Mouse (Mus musculus) thymus, postnatal 25 days (tissue): ENCODE measurements around the gene Ptrh1.

ENCODE experiments used
- DNase-seq: peaks from one replicate; pipeline ENCODE4 v3.0.0; 2022

Ptrh1 gene

DNA sequence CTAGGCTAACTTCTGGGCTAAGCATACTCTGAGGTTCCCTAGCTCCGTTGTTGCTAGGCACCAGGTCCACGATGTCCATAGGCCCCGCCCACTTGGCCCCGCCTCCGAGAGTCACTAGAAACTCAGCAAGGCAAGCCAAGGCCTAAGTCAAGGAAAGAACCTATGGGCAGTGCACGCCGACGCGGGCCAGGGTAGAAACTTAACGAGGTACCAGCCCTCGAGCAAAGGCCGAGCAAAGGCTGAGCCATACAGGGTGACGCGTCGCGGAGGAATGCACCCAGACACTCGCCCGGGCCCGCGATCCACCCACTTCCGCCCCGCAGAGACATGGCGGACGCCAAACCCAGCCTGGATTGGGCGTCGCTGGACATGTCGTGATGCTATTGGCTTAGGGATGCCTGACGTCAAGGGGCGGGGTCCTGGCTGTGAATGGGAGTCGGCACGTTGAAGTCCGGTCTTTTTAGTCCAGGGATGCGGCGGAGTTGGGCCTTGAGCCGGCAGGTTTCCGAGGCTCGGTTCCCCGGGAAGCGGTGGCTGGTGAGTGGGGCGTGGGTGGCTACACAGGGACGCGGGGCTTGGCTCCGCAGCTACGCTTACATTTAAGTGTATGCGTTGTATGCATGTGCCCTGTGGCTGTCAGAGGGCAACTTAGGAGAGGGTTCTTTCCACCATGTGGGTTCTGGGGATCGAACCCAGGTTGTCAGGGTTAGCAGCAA, at the start of gene Ptrh1, which contains the start of gene Ttc16:
Gene Ptrh1, plus strand, starts transcription at position 428 of the 716 bp plus-strand sequence.
Gene Ttc16, minus strand, starts transcription at position 275 of the 716 bp plus-strand sequence.
- DNase-seq, result peak; percentile 97

DNA sequence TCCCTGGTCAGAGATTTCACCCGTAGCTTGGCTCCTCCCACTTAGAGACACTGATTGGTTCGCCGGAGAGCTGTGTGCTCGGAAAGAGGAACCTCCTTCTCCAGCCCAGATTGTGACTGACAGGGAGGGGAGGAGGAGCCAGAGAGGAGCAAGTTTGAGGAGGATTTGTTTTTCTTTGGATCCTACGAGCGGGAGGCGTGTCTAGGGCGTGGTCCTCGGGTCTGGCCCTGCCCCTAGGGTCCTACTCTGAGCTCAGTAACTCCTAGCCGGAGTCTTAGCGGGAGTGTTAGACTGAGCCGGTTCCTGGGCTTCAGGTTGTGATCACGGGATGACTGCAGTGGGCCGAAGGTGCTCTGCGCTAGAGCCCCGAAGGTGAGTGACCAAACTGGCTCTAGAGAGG, 48.2 kb upstream of the Ptrh1 start:
- DNase-seq, result peak; percentile 76

DNA sequence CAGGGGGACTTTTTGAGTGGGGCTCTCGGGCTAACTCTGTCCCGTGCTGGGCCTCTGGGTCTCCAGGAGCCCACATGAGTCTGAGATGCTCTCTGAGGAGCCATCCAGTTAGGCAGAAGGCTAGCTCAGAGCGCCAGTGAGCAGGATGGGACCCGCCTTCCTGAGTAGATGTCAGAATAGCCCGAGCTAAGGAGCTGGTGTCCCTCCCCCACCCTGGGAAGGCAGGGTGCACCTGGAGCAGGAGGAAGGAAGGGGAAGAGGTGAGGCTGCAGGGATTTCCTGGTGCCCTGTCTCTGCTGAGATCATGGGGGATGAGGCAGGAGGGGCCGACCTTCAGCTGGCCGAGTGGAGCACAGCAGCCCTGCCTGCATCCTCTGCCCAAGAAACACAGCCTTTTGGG, 47.1 kb upstream of the Ptrh1 start:
- no peak for DNase-seq

DNA sequence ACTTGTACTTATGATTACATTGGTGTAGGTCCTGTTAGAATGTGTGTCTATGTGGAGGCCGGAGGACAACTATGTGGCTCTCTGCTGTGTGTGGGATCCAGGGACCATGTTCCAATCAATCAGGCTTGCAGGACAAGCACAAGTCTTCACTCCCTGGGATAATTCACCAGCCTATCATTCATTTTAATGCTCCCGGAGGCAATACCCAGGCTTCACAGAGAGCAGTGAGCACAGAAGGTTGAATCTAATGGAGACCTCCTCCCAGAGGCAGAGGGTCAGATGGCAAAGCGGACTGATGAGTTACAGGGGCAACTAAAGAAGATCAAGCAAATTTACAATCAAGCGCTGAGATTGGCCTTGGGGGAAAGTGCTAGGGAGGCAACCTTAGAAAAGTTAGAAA, 46.0 kb upstream of the Ptrh1 start:
- no peak for DNase-seq

DNA sequence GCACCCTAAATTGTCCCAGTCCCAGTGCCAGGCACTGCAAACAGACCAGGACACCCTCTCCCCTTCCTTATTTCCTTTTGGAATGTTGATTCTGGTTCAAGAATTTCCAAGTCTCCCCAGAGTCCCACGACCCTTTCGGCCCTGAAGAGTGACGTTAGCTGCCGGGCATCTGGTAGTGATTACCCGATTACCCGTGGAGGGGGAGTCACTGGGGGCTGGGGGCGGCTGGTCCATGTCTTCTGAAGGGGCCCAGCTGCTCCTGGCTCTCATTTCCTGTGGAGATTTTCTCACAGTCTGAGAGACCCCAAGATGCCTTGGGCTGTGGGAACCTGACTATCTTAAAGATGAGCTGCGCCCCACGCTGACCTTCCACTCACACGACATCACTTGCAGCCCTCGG, 44.7 kb upstream of the Ptrh1 start:
- DNase-seq, result no peak

DNA sequence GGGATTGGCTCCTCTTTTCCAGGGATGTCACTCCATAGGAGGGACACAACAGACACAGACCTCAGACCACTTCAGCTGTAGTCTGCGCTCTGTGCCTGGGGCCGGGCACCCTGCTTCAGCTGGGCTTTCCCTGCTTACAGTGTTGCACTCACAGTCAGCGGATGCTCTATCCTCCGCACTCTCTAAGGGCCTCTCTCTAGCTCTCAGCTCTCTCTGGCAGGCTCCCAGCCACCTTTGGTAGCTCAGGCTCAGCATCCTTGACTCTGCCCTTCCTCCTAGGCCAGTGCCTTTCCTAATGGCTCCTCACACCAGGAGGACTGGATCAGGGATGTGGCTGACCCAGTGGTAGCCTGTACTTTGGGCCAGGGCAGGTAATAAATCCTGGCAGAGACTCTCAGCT, 43.7 kb upstream of the Ptrh1 start:
- no peak for DNase-seq

DNA sequence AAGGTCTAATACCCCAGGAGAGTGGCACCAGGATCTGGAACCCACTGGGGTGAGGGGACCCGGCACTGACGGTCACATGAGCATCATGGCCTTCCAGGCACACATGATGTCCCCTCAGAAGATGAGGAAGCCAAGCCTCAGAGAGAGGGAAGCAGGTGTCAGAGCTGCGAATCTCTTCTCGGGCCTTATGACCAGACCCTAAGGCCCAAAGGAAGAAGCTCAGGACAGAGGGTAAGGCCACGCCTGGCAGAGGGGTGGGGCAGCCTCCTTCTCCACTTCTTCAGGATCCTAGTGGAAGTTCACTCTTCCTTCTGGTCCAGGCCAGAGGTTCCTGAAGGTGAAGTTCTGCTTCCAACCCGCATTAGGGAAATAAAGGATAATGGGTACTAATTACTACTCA, 42.9 kb upstream of the Ptrh1 start:
- DNase-seq, result no peak

DNA sequence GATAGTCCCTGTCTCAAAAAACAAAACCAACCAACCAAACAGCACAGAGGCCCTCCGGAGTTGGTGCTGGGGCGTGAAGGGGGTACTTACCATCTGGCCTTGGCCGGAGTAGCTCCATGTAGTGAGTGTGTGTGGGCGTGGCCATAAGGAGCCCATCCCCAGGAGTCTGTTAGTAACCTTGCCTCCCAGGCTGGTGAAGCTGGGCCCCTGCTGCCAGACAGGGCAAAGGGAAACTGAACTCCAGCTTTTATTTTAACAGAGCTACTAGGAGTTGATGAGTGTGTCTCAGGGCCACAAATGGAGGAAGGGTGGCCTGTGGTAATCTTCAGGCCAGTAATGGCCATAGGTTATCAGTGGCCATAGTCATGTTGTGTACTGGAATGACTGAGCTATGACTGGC, 41.1 kb upstream of the Ptrh1 start:
- no peak for DNase-seq

DNA sequence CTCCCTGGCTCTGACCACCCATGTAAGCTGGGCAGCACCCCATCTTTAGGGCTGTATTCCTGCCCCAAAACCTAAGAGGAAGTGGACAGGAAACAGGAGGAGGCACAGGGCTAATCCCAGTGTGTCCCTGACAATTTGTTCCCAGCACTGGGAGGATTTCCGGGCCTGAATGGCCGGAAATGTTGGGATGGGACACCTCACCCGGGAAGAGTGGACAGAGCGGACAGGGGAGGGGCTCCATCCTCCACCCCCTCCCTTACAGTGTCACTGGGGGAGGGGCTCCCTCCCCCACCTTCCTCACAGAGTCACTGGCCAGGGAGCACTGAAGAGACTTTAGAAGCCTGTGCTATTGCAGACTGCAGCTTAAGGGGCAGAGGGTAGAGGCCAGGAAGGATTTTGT, 40.7 kb upstream of the Ptrh1 start:
- DNase-seq, result no peak

DNA sequence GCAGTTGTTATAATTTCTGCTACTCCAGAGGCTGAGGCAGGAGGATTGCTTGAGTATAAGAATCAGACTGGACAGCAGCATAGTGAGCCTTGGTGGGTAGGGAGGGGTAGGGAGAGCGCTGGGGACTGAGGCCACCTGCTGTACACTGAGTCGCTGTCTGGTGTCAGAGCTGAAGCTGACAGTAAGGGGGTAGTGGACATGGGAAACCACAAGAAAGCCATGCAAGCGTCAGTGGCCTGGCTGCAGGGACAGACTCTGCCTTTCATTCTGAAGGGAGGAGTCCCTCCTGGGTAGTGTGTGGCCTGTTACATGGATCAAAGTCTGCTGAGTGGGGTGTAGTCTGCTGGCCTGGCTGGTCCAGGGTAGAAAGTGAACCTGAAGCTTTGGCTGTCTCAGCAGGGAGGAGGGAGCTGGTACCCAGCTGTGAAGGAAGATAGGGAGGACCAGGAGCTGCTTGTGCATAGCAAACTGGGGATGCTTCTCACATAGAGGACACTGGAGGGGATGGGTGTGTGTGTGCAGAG, 39.2 kb upstream of the Ptrh1 start:
- DNase-seq, result no peak

DNA sequence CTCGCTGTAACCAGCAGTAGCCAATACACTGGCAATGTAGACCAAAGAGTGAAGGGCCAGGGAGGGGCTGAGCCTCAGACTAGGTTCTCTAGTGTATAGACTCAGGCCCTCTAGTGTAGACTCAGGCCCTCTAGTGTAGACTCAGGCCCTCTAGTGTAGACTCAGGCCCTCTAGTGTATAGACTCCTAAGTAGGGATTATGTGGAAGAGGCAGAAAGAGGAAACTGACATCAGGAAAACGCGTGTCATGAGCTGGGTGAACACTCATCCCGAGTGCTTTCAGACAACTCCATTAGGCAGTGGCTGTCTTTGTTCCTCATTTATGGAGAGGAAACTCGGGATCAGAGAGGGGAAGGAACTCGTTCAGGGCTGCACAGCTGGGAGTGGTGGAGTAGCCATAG, 38.6 kb upstream of the Ptrh1 start:
- no peak for DNase-seq

DNA sequence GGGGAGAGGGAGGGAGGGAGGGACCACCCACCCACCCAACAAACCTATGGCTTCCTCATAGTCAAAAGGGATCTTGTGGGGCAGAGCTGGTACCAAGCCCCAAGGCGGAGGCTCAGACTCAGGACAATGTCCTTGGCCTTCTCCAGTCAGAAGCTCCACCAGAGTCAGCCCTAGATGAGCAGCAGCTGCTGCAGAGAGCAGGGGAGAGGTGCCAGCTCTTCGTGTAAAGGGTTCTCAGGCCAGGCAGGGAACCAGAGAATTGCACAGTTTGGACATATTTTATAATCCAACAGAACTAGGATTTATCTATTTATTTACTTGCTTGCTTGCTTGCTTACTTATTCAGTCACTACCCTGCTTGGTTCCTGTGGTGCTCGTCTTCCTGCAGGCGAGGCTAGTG, 36.3 kb upstream of the Ptrh1 start:
- DNase-seq, result no peak

DNA sequence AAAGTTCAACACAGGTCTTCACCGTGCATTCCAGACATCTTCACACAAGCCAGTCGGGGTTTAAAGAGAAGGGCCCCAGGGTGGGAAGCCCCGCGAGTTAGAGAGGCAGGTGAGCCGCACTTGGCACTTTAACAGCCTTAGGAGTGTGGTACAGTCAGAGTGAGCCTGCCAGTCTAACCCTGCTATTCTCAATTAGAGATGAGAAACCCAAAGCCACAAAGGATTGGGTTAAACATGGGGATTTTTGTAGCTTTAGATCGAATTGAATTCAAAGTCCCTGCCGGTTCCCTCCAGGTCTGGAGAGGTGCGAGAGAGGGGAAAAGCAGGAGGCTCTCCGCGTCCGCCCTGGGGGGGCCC, 34.7 kb upstream of the Ptrh1 start, which contains the start of gene 6330409D20Rik:
Gene 6330409D20Rik, minus strand, starts transcription at position 101 of the 357 bp plus-strand sequence.
- no peak for DNase-seq

DNA sequence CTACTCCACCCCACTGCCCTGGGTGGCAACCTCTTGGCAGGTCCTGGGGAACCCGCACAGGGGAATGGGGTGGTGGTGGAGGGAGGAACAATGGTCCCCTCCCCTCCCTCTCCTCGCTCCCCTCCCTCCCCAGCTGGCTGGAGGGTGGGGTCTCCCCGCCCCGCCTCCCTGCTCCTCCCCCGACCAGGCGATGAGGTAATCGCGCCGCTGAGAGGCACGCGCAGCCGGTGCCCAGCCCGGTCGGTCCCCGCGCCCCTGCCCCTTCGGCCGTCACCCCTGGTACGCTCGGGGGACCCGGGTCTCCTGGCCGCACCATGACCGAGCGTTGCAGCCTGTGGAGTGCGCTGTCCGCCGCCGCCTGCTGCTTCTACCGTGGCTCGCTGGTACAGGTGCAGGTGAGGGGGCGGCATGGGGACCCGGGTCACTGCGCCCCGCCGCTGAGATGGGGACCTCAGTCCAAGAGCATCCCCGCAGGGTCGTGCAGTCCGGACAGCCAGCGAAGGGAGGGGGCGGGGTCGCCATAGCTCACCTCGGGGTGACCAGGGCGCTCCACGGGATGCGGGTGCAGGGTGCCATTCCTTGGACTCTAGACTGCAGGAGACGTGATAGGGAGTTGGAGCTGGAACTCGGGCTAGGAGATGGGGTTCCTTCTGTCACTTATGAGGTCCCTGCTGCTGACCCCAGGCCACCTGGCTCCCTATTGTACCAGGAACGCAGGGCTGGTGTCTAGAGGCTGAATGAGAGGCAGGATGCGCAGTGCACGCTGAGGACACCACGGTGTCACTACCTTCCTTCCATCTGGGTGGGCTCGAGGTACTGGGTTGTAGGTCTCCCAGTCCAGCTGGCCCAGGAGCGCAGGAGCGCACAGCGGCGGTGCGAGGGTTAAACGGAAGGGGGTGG, 34.1 kb upstream of the Ptrh1 start:
- DNase-seq, result no peak

DNA sequence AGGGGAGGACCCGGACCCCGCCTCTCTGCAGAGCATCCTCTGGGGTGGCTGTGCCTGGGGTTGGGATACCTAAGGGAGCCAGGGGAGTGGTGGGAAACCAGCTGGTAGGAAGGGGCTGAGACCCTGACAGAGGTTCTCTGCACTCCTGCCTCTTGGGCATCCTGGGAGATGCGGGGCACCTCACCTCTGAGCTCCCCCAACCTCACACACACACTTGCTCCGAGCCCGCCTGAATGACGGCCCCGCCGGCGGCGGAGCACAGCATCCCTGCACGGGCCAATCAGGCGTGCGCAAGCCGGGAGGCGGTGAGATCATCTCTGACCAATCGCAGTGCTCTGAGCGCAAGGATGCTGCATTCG, 33.4 kb upstream of the Ptrh1 start:
- DNase-seq, result no peak

DNA sequence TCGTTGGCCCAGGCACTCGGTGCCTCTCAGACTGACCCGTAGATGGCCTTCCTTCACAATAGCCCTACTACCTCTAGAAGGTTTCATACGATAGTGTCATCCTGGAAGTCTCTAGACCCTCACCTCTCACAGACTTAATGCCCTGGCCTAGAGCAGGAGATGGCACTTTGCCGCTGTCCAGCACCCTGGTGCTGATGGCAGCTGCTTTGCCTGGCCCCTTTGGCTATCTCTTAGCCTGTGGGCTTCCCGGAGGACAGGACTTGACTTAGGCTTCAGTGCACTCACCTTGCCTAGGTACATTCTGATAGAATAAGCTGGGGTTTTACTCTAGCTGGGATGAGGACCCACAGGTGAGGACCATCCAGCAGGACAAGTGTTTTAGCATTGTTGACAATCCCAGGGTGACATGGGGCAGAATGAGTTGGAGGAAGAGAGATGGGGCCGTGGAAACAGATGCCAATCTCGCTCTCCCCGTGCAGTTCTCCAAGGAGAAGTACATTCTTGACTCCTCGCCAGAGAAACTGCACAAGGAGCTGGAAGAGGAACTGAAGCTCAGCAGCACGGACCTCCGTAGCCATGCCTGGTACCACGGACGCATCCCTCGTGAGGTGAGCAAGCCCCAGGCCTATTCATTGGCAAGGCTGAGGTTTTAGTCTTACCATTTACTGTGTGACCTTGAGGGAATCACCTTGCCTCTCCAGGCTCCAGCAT, 31.2 kb upstream of the Ptrh1 start:
- DNase-seq, result no peak

DNA sequence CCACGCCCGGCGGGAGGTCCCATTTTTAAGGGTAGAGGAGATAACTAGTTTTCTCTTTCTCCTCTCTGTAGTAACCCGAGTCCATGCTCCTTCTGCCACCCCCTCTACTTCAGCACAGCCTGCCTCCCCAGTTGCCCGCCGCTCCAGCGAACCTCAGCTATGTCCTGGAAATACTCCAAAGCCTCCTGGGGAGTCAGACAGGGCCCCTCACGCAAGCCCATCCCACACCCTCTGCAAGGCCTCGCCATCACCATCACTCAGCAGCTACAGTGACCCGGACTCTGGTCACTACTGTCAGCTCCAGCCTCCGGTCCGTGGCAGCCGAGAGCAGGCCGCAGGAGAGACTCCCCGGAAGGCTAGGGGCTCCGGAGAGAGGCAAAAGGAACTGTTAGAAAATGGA, 26.5 kb upstream of the Ptrh1 start:
- no peak for DNase-seq

DNA sequence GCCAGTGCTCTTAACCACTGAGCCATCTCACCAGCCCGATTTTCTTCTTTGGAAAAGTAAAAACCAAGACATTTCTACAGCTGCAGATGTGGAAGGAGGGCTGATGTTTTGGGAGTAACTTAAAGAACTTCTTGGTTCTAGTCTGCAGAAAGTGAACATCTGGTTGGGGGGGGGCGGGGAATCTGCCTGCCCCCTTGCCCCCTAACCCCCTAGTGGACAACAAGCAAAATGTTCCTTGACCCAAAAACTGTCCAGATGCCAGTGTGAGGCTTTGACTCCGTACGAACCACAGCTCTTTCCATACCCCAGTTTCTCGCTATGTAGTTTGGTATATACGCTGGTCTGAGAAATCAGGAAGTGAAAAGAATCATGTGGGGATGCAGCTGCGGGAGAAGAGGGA, 25.4 kb upstream of the Ptrh1 start:
- no peak for DNase-seq

DNA sequence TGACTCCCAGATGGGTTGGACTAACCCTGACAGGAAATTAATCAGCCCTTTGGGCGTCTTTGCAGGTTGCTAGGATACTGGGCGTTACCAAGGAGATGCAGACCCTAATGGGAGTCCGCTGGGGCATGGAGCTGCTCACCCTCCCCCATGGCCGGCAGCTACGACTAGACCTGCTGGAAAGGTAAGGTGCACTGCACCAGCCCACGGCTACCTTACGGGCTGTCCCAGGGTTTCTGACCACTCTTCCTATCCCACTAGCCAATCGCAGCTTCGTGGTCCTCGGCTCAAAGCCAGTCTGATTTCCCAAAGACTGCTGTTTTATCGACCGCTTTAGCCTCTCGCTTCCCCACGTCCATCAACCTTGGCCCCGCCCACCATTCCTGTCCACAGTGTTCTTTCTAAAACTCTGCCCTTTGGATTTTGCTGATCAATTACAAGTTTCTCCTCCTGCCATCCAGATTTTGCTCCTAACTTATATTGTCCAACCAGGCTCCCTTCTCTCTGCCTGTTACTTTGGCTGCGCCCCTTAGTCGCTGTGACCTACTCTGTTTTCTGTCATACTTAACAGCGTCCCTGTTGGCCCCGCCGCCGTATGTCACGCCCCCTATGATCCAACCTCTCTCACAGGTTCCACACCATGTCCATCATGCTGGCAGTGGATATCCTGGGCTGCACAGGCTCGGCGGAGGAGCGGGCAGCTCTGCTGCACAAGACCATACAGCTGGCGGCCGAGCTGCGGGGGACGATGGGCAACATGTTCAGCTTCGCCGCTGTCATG, 24.5 kb upstream of the Ptrh1 start:
- DNase-seq, result no peak

DNA sequence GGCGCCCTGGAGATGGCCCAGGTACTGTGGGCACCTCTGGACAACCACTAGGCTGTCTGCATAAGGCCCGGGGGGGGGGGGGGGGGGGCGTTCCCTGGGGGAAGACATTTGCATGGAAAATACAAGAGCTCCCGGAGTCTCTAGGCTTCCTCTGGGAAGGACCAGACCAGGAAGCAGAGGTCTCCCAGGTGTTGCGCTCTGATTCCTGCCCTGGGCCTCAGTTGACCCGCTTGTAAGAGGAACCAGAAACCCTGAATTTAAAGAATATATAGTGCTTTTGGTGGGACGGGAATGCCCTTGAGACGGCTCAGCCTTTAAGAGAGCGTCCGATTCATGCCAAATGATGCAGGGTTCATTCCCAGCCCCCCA, 23.9 kb upstream of the Ptrh1 start:
- DNase-seq, result no peak

DNA sequence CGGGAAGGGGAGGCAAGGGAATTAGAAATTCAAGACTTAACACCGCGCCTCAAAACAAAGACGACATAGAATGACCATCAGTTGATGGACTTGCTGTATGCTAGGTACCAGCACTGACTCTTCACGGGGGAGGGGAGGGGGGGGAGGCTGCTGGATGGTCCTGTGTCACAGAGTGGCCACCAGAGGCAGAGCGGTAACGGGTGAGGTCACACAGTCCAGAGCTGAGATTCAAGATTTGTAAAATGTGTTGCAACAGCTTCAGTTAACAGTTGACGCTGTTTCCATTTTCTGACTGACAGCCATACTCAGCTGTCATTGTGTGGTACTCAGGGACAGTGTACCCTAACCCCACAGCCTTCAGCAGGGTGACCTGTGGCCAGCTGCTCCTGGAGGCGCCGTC, 23.4 kb upstream of the Ptrh1 start:
- no peak for DNase-seq

DNA sequence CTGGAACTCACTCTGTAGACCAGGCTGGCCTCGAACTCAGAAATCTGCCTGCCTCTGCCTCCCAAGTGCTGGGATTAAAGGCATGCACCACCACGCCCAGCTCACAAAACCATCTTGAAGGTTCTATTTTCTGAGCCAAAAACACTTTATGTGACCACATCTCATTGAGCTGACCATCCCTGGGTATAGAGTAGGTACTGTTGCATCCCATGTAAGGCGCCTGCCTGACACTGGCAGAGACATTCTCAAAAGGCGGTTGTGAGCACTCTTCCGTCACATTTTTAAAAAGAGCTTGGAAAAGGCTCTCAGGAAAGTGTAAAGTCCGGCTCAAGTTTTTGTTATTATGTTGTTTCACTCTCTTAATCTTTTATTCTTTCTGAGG, 18.9 kb upstream of the Ptrh1 start:
- no peak for DNase-seq
